Mouse (Mus musculus) limb, embryonic 11.5 days (tissue): ENCODE results near the gene Hivep3. TPM values are rescaled to one million over a fixed set of nuclear protein-coding genes. Genes with fewer than 3 reads are reported as not detected.

Experiments
- ATAC-seq: fragments of 200-750 bp; cut with Nextera tagmentation; 2 replicates; pipeline ENCODE4 v1.8.0; 2017; ENCODE audit warnings: low read depth; ENCODE audit not compliant: insufficient number of reproducible peaks, low FRiP score, low TSS enrichment
- DNase-seq: peaks from one replicate; pipeline ENCODE4 v3.0.0-alpha.2; 2015; ENCODE audit warnings: low spot score
- H3K27ac ChIP-seq: fragments of 300-500 bp; sonication (generic); replicated peaks from 2 replicates; pipeline ENCODE4 v1.5.1; 2014; ENCODE audit warnings: low read depth, mild to moderate bottlenecking, low read length
- H3K27me3 ChIP-seq: fragments of 300-500 bp; sonication (generic); 2 replicates; pipeline ENCODE4 v1.6.1; 2014; ENCODE audit warnings: mild to moderate bottlenecking, low read length, mixed read lengths; ENCODE audit not compliant: control insufficient read depth, insufficient read depth
- H3K36me3 ChIP-seq: fragments of 300-500 bp; sonication (generic); 2 replicates; pipeline ENCODE4 v1.6.1; 2014; ENCODE audit warnings: mild to moderate bottlenecking, low read length, moderate library complexity, mixed read lengths; ENCODE audit not compliant: control insufficient read depth, insufficient read depth
- H3K4me1 ChIP-seq: fragments of 300-500 bp; sonication (generic); 2 replicates; pipeline ENCODE4 v1.6.1; 2014; ENCODE audit warnings: low read length, mixed read lengths; ENCODE audit not compliant: control insufficient read depth, insufficient read depth
- H3K4me2 ChIP-seq: fragments of 300-500 bp; sonication (generic); 2 replicates; pipeline ENCODE4 v1.6.1; 2014; ENCODE audit warnings: low read depth, mild to moderate bottlenecking, moderate library complexity; ENCODE audit not compliant: severe bottlenecking
- H3K4me3 ChIP-seq: fragments of 300-500 bp; sonication (generic); 2 replicates; pipeline ENCODE4 v1.5.1; 2014; ENCODE audit warnings: low read depth, low read length
- H3K9ac ChIP-seq: fragments of 300-500 bp; sonication (generic); 2 replicates; pipeline ENCODE4 v1.6.1; 2014; ENCODE audit warnings: mild to moderate bottlenecking, low read length
- H3K9me3 ChIP-seq: fragments of 300-500 bp; sonication (generic); 2 replicates; pipeline ENCODE4 v1.6.1; 2016; ENCODE audit warnings: low read length; ENCODE audit not compliant: control insufficient read depth
- WGBS: fragments of 180-500 bp; shearing (Covaris S2); extraction: QIAGEN DNeasy Blood & Tissue Kit; methylation state at CpG from one replicate; pipeline ENCODE4 v1.1.7; 2014; 5-methylcytosine and 5-hydroxymethylcytosine counted together
- polyA plus RNA-seq: library from polyadenylated mRNA; unstranded; fragments of >200 nt; fragmentation: Nextera tagmentation; extraction: Ambion mirVana; gene quantifications from 2 replicates; pipeline ENCODE4 v1.2.1, GENCODE M21; 2014

Hivep3 gene
- polyA plus RNA-seq, 1 experiment from 2014 or later = 0.55 TPM

- no peak for DNase-seq
- 95% methylated on average over 1 of the region's 1 CpGs for WGBS
- Histone ChIP-seq H3K4me2 (no peak overlapping the region), H3K36me3 (no peaks in the 10 kb centered on the region), H3K4me1 (no peaks in the 10 kb centered on the region), H3K27ac (no peak overlapping the region), H3K9ac (no peak overlapping the region), H3K27me3 (no peaks in the 10 kb centered on the region), H3K4me3 (no peak overlapping the region), H3K9me3 (no peaks in the 10 kb centered on the region)
- ATAC-seq = no peak
Observed at GRCm38 (mm10) chr4:119996377-119996776, 262.8 kb downstream of the Hivep3 start.

GRCm38 (mm10) chr4:119997351-119997750, 263.8 kb downstream of the Hivep3 start:
- 90% methylated on average over 7 of the region's 7 CpGs for WGBS
- no peaks in the 10 kb centered on the region for H3K27me3 ChIP-seq
- no peak overlapping the region for H3K27ac ChIP-seq
- no peaks in the 10 kb centered on the region for H3K4me1 ChIP-seq
- no peak for ATAC-seq
- H3K9me3 ChIP-seq = no peaks in the 10 kb centered on the region
- H3K4me2 ChIP-seq = no peak overlapping the region
- H3K4me3 ChIP-seq = no peak overlapping the region
- no peak overlapping the region for H3K9ac ChIP-seq
- no peaks in the 10 kb centered on the region for H3K36me3 ChIP-seq
- no peak for DNase-seq

GRCm38 (mm10) chr4:119998911-119999310, 265.3 kb downstream of the Hivep3 start:
- DNase-seq (no peak), ATAC-seq (no peak)
- H3K9me3 ChIP-seq = no peaks in the 10 kb centered on the region
- no peaks in the 10 kb centered on the region for H3K4me1 ChIP-seq
- WGBS = 69% methylated on average over 5 of the region's 5 CpGs
- no peak overlapping the region for H3K9ac ChIP-seq
- no peak overlapping the region for H3K27ac ChIP-seq
- H3K4me2 ChIP-seq = no peak overlapping the region
- no peaks in the 10 kb centered on the region for H3K27me3 ChIP-seq
- no peaks in the 10 kb centered on the region for H3K36me3 ChIP-seq
- H3K4me3 ChIP-seq = no peak overlapping the region

GRCm38 (mm10) chr4:120000881-120001280, 267.3 kb downstream of the Hivep3 start:
- WGBS = 82% methylated on average over 7 of the region's 7 CpGs

GRCm38 (mm10) chr4:120003006-120003405, 269.4 kb downstream of the Hivep3 start:
- WGBS = 45% methylated on average over 3 of the region's 3 CpGs
- H3K4me3 ChIP-seq = no peak overlapping the region
- H3K36me3 ChIP-seq = no peaks in the 10 kb centered on the region
- H3K27ac ChIP-seq = no peak overlapping the region
- H3K9ac ChIP-seq = no peak overlapping the region
- H3K27me3 ChIP-seq = no peaks in the 10 kb centered on the region
- H3K4me2 ChIP-seq = no peak overlapping the region
- no peak for ATAC-seq
- DNase-seq = no peak
- H3K9me3 ChIP-seq = no peaks in the 10 kb centered on the region
- no peaks in the 10 kb centered on the region for H3K4me1 ChIP-seq

More at GRCm38 (mm10) chr4:120000881-120001280, 267.3 kb downstream of the Hivep3 start:
- no peak overlapping the region for H3K27ac ChIP-seq
- DNase-seq (no peak), ATAC-seq (no peak)
- H3K27me3 ChIP-seq = no peaks in the 10 kb centered on the region
- no peak overlapping the region for H3K9ac ChIP-seq
- H3K4me2 ChIP-seq = no peak overlapping the region
- H3K36me3 ChIP-seq = no peaks in the 10 kb centered on the region
- no peaks in the 10 kb centered on the region for H3K4me1 ChIP-seq
- no peaks in the 10 kb centered on the region for H3K9me3 ChIP-seq
- H3K4me3 ChIP-seq = no peak overlapping the region

DNA sequence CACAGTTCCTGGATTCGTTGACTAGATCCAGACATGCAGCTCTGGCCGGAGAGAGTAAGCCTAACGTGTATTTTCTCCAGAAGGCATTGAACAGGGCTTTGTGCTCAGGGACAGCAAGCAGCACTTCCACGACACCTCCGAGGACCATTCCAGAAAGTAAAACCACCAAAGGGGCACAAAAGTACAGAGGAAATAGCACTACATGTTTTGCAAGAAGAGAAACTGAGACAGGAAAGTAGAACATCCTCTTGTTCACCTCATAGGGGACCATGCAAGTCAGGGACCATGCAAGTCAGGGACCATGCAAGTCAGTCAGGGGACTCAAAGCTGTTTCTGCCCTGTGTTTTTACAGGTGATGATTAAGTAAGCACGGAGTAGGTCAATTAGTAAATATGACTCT, 272.5 kb downstream of the Hivep3 start:
- H3K27me3 ChIP-seq = no peaks in the 10 kb centered on the region
- H3K9ac ChIP-seq = no peak overlapping the region
- 70% methylated on average over 6 of the region's 6 CpGs for WGBS
- H3K4me1 ChIP-seq = no peaks in the 10 kb centered on the region
- ATAC-seq (no peak), DNase-seq (no peak)
- H3K9me3 ChIP-seq = no peaks in the 10 kb centered on the region
- no peak overlapping the region for H3K4me2 ChIP-seq
- no peak overlapping the region for H3K27ac ChIP-seq
- H3K4me3 ChIP-seq = no peak overlapping the region
- H3K36me3 ChIP-seq = no peaks in the 10 kb centered on the region

DNA sequence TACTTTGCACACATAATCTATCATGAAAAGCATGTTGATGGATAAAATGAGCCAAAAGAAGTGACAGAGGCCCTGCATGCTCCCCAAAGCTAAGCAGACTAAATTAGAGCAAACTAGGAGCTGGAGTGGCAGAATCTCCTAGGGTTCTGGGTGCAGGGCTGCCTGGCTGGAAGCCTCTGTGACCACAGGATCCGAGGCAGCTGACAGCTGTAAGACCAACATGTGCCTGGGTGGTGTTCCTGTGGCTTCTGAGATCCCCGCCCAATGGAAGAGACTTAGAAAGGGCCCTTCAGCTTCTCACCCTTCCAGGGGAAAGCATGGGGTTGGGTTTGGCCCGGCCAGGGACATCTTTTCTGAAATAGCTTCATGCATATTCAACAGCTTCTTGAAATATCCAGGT, 274.3 kb downstream of the Hivep3 start:
- ATAC-seq (no peak), DNase-seq (no peak)
- Histone ChIP-seq H3K9ac (no peak overlapping the region), H3K9me3 (no peaks in the 10 kb centered on the region), H3K4me1 (no peaks in the 10 kb centered on the region), H3K4me2 (no peak overlapping the region), H3K4me3 (no peak overlapping the region), H3K27me3 (no peaks in the 10 kb centered on the region), H3K27ac (no peak overlapping the region), H3K36me3 (no peaks in the 10 kb centered on the region)
- WGBS = 65% methylated on average over 3 of the region's 3 CpGs

DNA sequence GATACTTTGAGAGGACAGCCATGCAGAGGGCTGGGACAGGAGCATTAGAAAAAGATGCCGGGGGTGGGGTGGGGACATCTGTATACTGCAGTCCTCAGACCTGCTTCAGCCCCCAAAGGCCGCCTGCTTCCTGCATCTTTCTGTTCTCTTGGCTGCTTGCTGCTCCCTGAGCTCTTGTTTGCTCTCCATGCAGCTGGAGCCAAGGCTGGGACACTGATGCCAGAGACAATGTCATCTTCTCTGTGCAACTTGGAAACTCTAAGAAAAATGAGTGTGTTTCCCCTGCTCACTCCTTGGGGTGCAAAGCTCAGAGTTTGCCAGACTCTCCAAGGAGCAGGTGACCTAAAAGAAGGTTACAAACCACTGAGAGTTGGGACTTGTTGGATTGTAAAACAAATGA, 275.6 kb downstream of the Hivep3 start:
- Histone ChIP-seq H3K27ac (no peak overlapping the region), H3K36me3 (no peaks in the 10 kb centered on the region), H3K4me2 (no peak overlapping the region), H3K4me3 (no peak overlapping the region), H3K9ac (no peak overlapping the region), H3K27me3 (no peaks in the 10 kb centered on the region), H3K4me1 (no peaks in the 10 kb centered on the region), H3K9me3 (no peaks in the 10 kb centered on the region)
- ATAC-seq (no peak), DNase-seq (no peak)
- WGBS = 79% methylated on average over 2 of the region's 2 CpGs

- Histone ChIP-seq H3K27ac (no peak overlapping the region), H3K4me2 (no peak overlapping the region), H3K36me3 (no peaks in the 10 kb centered on the region), H3K27me3 (no peaks in the 10 kb centered on the region), H3K9me3 (no peaks in the 10 kb centered on the region), H3K4me3 (no peak overlapping the region), H3K9ac (no peak overlapping the region), H3K4me1 (no peaks in the 10 kb centered on the region)
- WGBS = 66% methylated on average over 10 of the region's 10 CpGs
- peak; percentile 24 for DNase-seq
- no peak for ATAC-seq
Observed at GRCm38 (mm10) chr4:120011788-120012187, 278.2 kb downstream of the Hivep3 start.
